Mouse (Mus musculus) heart, adult 2 months (tissue): Measurements from ENCODE around the gene Rpl3l. TPM values are rescaled to one million over a fixed set of nuclear protein-coding genes. Genes with fewer than 3 reads are reported as not detected.

Experiments used
- DNase-seq, 2 experiments: peaks; one replicate each; pipeline ENCODE4 v3.0.0; 2021
- H3K27ac ChIP-seq: fragments of 200-600 bp; 2 replicates; pipeline ENCODE4 v1.8.1; 2022
- H3K27me3 ChIP-seq: fragments of 200-500 bp; 2 replicates; pipeline ENCODE4 v1.6.1; 2012; ENCODE audit warnings: mild to moderate bottlenecking, low read length, inconsistent platforms, mixed read lengths; ENCODE audit not compliant: control insufficient read depth, insufficient read depth
- H3K36me3 ChIP-seq: fragments of 200-500 bp; 2 replicates; pipeline ENCODE4 v1.6.1; 2012; ENCODE audit warnings: low read length, inconsistent platforms; ENCODE audit not compliant: control insufficient read depth, insufficient read depth
- H3K4me1 ChIP-seq: fragments of 200-500 bp; 2 replicates; pipeline ENCODE4 v1.6.1; 2011; ENCODE audit warnings: low read length; ENCODE audit not compliant: control insufficient read depth, insufficient read depth
- H3K4me3 ChIP-seq: fragments of 200-600 bp; 2 replicates; pipeline ENCODE4 v1.8.1; 2022
- H3K79me2 ChIP-seq: fragments of 200-500 bp; replicated peaks from 2 replicates; pipeline ENCODE4 v1.6.1; 2012; ENCODE audit warnings: mild to moderate bottlenecking, inconsistent platforms, low read length, moderate library complexity, mixed read lengths; ENCODE audit not compliant: control insufficient read depth, insufficient read depth
- H3K9ac ChIP-seq: fragments of 200-500 bp; 2 replicates; pipeline ENCODE4 v1.6.1; 2012; ENCODE audit warnings: low read depth, mild to moderate bottlenecking, control low read depth, inconsistent platforms, low read length, mixed read lengths
- CTCF ChIP-seq: fragments of 200-600 bp; IDR thresholded peaks from 2 replicates; pipeline ENCODE4 v1.8.1; 2022; ENCODE audit warnings: antibody characterized with exemption, mild to moderate bottlenecking, moderate library complexity
- EP300 ChIP-seq: fragments of 200-500 bp; IDR thresholded peaks from 2 replicates; pipeline ENCODE4 v1.6.1; 2011; ENCODE audit warnings: low read depth, low read length, control low read depth; ENCODE audit not compliant: insufficient read depth
- POLR2A ChIP-seq: fragments of 200-500 bp; IDR thresholded peaks from 2 replicates; pipeline ENCODE4 v1.6.1; 2011; ENCODE audit warnings: mild to moderate bottlenecking, low read depth, low read length, control low read depth; ENCODE audit not compliant: insufficient read depth
- WGBS: fragments of 180-500 bp; shearing (Covaris S2); methylation state at CpG from one replicate; pipeline ENCODE4 v1.1.7; 2018; 5-methylcytosine and 5-hydroxymethylcytosine counted together
- intact Hi-C: fragments of 180-260 bp; cut with DNase I; formaldehyde crosslinking; loops from one replicate; pipeline ENCODE4 v1.15.1; 2025
- polyA plus RNA-seq: library from polyadenylated mRNA; depleted of rRNA; stranded (reverse); fragments of >200 nt; gene quantifications from 2 replicates; pipeline ENCODE4 v1.2.3, GENCODE M21; 2012
- total RNA-seq, 2 experiments: library from RNA; stranded (reverse); gene quantifications; 2 replicates each; pipeline ENCODE4 v1.2.3; 2021

Gene Rpl3l
- total and polyA plus RNA-seq, 3 experiments, result 213 to 472 (median 386) TPM

DNA sequence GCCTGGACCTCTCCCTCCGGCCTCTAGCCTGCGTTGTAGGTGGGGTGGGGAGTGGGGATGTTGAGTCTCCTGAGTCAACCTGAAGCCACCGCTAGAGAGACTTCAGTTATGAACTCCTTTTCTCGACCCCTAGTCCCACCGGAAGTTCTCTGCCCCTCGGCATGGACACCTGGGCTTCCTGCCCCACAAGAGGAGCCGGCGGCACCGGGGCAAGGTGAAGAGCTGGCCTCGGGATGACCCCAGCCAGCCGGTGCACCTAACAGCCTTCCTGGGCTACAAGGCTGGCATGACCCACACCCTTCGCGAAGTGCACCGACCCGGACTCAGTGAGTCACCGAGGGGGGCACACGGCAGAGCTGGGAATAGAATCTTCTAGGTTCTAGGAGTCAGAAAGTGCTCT, 564 bp downstream of the Rpl3l start:
- no peak for TF ChIP-seq EP300
- TF ChIP-seq CTCF, result no peak
- TF ChIP-seq POLR2A, result no peak
- intact Hi-C loops, result no loop called here
- peak overlapping the region; percentile 60 for H3K9ac ChIP-seq
- H3K27ac ChIP-seq, result peak overlapping the region; percentile 87
- H3K36me3 ChIP-seq, result no peaks in the 10 kb centered on the region
- H3K27me3 ChIP-seq, result no peaks in the 10 kb centered on the region
- H3K4me3 ChIP-seq, result peak overlapping the region; percentile 44
- no peaks in the 10 kb centered on the region for H3K79me2 ChIP-seq
- H3K4me1 ChIP-seq, result peaks cover 3% of the 10 kb centered on the region
- DNase-seq, result peak in 1 of 2 experiments; percentile 40
- 50% methylated on average over 17 of the region's 17 CpGs for WGBS

DNA sequence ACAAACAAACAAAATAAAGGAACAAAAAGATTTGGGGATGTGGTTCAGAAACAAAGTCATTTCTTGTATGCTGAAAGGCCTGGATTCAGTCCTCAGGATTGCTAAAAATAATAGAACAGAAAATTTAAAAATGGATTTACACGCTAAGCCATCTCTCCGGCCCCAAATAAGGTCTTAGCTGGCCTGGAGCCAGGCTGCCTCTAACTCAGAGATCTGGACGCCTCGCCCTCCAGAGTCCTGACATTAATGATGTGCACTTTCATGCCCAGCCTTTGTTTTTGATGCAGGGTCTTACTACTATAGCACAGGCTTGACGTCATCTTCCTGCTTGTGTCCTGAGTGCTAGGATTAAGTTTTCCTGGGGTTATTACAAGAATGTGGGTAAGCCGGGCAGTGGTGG, 1.4 kb downstream of the Rpl3l start:
- WGBS, result 35% methylated on average over 6 of the region's 6 CpGs
- no peaks in the 10 kb centered on the region for H3K27me3 ChIP-seq
- no peak overlapping the region for H3K4me3 ChIP-seq
- H3K36me3 ChIP-seq, result no peaks in the 10 kb centered on the region
- TF ChIP-seq POLR2A (no peak), EP300 (no peak), CTCF (no peak)
- H3K9ac ChIP-seq, result no peak overlapping the region
- peak overlapping the region; percentile 87 for H3K27ac ChIP-seq
- no peaks in the 10 kb centered on the region for H3K79me2 ChIP-seq
- DNase-seq, result no peak
- peaks cover 4% of the 10 kb centered on the region for H3K4me1 ChIP-seq
- intact Hi-C loops, result no loop called here

DNA sequence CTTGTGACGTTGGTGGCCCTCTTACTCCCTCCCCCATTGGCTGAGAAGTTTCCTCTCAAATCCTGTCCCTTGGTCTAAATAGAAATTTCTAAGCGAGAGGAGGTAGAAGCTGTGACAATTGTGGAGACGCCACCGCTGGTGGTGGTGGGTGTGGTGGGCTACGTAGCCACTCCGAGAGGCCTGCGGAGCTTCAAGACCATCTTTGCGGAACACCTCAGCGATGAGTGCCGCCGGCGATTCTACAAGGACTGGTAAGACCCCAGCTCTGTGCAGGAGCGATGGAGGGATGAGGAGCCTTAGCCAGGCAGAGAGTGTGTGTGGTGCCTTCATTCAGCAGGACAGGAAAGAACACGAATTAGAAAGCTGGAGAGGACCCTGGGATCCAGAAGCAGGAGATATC, 3.2 kb downstream of the Rpl3l start:
- DNase-seq, result no peak
- Histone ChIP-seq H3K27ac (no peak overlapping the region; the same call in 1 of the 2 replicates), H3K27me3 (no peaks in the 10 kb centered on the region), H3K4me3 (no peak overlapping the region), H3K4me1 (peaks cover 3% of the 10 kb centered on the region; the same call in 1 of the 2 replicates), H3K79me2 (no peaks in the 10 kb centered on the region), H3K9ac (no peak overlapping the region), H3K36me3 (no peaks in the 10 kb centered on the region)
- intact Hi-C loops, result no loop called here
- TF ChIP-seq CTCF (no peak), POLR2A (no peak), EP300 (no peak)
- WGBS, result 83% methylated on average over 14 of the region's 14 CpGs

DNA sequence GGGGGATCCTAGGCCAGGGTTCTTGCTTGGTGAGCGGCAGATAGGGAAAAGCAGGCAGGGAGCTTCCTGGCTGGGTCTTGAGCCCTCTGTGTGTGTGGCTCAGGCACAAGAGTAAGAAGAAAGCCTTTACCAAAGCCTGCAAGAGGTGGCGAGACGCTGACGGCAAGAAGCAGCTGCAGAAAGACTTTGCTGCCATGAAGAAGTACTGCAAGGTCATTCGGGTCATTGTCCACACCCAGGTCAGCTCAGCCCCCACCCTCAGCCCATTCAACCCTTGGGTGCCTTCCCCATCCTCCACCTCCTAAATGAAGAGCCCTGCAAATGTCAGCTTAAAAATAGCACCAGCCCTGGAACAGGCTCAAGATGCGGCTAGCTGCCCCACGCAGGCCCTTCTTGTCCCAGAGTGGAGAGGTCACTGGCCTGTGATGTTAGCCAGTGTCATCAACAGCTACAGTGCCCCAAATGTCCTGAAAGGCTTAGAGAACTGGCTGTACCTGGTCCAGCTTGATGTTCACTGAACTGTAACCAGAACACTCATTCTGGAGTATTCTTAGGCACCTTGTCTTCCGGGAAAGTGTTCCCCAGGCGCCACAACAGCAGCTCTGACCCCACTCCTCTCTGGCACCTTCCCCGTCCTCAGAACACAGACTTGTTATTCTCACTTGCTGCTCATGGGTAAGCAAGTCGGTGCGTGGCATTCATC, 4.8 kb downstream of the Rpl3l start:
- TF ChIP-seq CTCF (no peak), EP300 (0 out of 2 replicates have a peak, but pooled peaks have one; percentile 67), POLR2A (peak; percentile 55)
- H3K4me1 ChIP-seq, result peaks cover 3% of the 10 kb centered on the region; the same call in 1 of the 2 replicates
- no peak overlapping the region for H3K4me3 ChIP-seq
- intact Hi-C loops, result no loop called here
- peak overlapping the region; percentile 89 for H3K27ac ChIP-seq
- H3K79me2 ChIP-seq, result no peaks in the 10 kb centered on the region
- no peaks in the 10 kb centered on the region for H3K27me3 ChIP-seq
- H3K36me3 ChIP-seq, result no peaks in the 10 kb centered on the region
- peak overlapping the region; percentile 51 for H3K9ac ChIP-seq
- DNase-seq, result peak; percentile 46 to 77
- 53% methylated on average over 12 of the region's 12 CpGs for WGBS

DNA sequence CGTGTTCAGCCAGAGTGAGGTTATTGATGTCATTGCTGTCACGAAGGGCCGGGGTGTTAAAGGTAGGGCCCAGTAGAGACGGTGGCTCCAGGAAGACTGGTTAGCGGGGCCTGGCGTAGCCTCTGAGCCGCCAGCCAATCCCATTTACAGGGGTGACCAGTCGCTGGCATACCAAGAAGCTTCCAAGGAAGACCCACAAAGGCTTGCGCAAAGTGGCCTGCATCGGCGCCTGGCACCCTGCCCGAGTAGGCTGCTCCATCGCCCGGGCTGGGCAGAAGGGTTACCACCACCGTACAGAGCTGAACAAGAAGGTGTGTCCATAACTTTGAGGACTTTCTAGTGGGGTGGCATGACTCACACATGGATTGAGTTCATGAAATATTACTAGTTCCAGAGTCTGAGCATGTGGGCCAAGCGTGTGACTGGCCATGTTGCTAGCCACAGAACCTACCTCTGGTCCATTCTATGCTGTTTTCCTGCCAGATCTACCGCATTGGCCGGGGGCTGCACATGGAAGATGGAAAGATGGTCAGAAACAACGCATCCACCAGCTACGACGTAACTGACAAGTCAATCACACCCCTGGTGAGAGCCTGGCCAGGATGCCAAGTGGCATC, 5.9 kb downstream of the Rpl3l start:
- TF ChIP-seq POLR2A (no peak), EP300 (no peak), CTCF (no peak)
- Histone ChIP-seq H3K9ac (no peak overlapping the region), H3K36me3 (peaks cover 2% of the 10 kb centered on the region; the same call in 1 of the 2 replicates), H3K4me3 (no peak overlapping the region), H3K27me3 (no peaks in the 10 kb centered on the region), H3K79me2 (no peaks in the 10 kb centered on the region), H3K27ac (peak overlapping the region; percentile 89), H3K4me1 (peaks cover 5% of the 10 kb centered on the region)
- intact Hi-C loops, result no loop called here
- WGBS, result 90% methylated on average over 21 of the region's 21 CpGs
- no peak for DNase-seq

DNA sequence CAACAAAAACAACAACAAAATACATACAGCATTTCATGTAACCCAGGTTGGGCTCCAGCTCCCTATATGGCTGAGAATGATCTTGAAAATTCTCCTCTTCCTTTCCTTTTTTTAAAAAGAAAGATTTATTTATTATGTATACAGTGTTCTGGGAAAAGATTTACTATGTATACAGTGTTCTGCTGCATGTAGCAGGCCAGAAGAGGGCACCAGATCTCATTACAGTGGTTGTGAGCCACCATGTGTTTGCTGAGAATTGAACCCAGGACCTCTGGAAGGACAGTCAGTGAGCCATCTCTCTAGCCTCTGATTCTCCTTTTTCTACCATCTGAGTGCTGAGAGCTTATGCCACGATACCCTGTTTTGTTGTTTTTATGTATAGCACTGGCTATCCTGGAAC, 6.9 kb downstream of the Rpl3l start:
- Histone ChIP-seq H3K9ac (no peak overlapping the region), H3K36me3 (peaks cover 2% of the 10 kb centered on the region; the same call in 1 of the 2 replicates), H3K4me3 (no peak overlapping the region), H3K79me2 (no peaks in the 10 kb centered on the region), H3K27me3 (no peaks in the 10 kb centered on the region), H3K27ac (no peak overlapping the region), H3K4me1 (peaks cover 5% of the 10 kb centered on the region)
- 89% methylated on average over 1 of the region's 1 CpGs for WGBS
- TF ChIP-seq EP300 (no peak), POLR2A (no peak), CTCF (peak; percentile 38)
- no peak for DNase-seq
- intact Hi-C loops, result no loop called here
